Mouse (Mus musculus) stomach, embryonic 16.5 days (tissue): ENCODE measurements around the gene Ttc21b. TPM values are rescaled to one million over a fixed set of nuclear protein-coding genes. Genes with fewer than 3 reads are reported as not detected.
A peak's percentile ranks its signal among the peaks of the same experiment; 100 is the strongest.

Experiments
- ATAC-seq: fragments of 200-750 bp; cut with Nextera tagmentation; 2 replicates; pipeline ENCODE4 v1.8.0; 2017; ENCODE audit warnings: moderate number of reproducible peaks, moderate TSS enrichment; ENCODE audit not compliant: insufficient read depth, low FRiP score
- H3K27ac ChIP-seq: fragments of 300-500 bp; sonication (generic); 2 replicates; pipeline ENCODE4 v1.5.1; 2014; ENCODE audit warnings: low read length
- H3K27me3 ChIP-seq: fragments of 300-500 bp; sonication (generic); 2 replicates; pipeline ENCODE4 v1.6.1; 2014; ENCODE audit warnings: low read length, control low read depth, mixed read lengths; ENCODE audit not compliant: control insufficient read depth, insufficient read depth
- H3K36me3 ChIP-seq: fragments of 300-500 bp; sonication (generic); 2 replicates; pipeline ENCODE4 v1.6.1; 2014; ENCODE audit warnings: low read length; ENCODE audit not compliant: control insufficient read depth, insufficient read depth
- H3K4me1 ChIP-seq: fragments of 300-500 bp; sonication (generic); 2 replicates; pipeline ENCODE4 v1.6.1; 2014; ENCODE audit warnings: low read length, control low read depth, mixed read lengths; ENCODE audit not compliant: control insufficient read depth, insufficient read depth
- H3K4me2 ChIP-seq: fragments of 300-500 bp; sonication (generic); 2 replicates; pipeline ENCODE4 v1.6.1; 2014; ENCODE audit warnings: low read depth, low read length, mixed read lengths
- H3K4me3 ChIP-seq: fragments of 300-500 bp; sonication (generic); replicated peaks from 2 replicates; pipeline ENCODE4 v1.5.1; 2014; ENCODE audit warnings: mild to moderate bottlenecking, low read length
- H3K9ac ChIP-seq: fragments of 300-500 bp; sonication (generic); 2 replicates; pipeline ENCODE4 v1.6.1; 2014; ENCODE audit warnings: low read length
- H3K9me3 ChIP-seq: fragments of 300-500 bp; sonication (generic); replicated peaks from 2 replicates; pipeline ENCODE4 v1.6.1; 2016; ENCODE audit warnings: low read length, control low read depth; ENCODE audit not compliant: control insufficient read depth
- WGBS: fragments of 180-500 bp; shearing (Covaris S2); extraction: QIAGEN DNeasy Blood & Tissue Kit; methylation state at CpG from one replicate; pipeline ENCODE4 v1.1.7; 2014; 5-methylcytosine and 5-hydroxymethylcytosine counted together
- polyA plus RNA-seq: library from polyadenylated mRNA; unstranded; fragments of >200 nt; fragmentation: Nextera tagmentation; extraction: Ambion mirVana; gene quantifications from 2 replicates; pipeline ENCODE4 v1.2.1, GENCODE M21; 2015

Ttc21b gene
- 11.7 and 12.6 TPM in 2 replicates for polyA plus RNA-seq

GRCm38 (mm10) chr2:66256220-66257131 lies at the start of gene Ttc21b:
TSS of gene Ttc21b (minus strand) at chr2:66256617.
- peaks cover 7% of the 10 kb centered on the region; the same call in 1 of the 2 replicates for H3K4me1 ChIP-seq
- H3K9ac ChIP-seq = peak within 1 kb of the TSS; percentile 83
- ATAC-seq = peak; percentile 99
- WGBS = under 1% methylated on average over 56 of the region's 56 CpGs
- H3K36me3 ChIP-seq = no peaks in the 10 kb centered on the region
- H3K9me3 ChIP-seq = no peaks in the 10 kb centered on the region
- peak within 1 kb of the TSS; percentile 65 for H3K4me2 ChIP-seq
- peak within 1 kb of the TSS; percentile 89 for H3K4me3 ChIP-seq
- H3K27ac ChIP-seq = peak within 1 kb of the TSS; percentile 42; the same call in 1 of the 2 replicates
- H3K27me3 ChIP-seq = no peaks in the 10 kb centered on the region

- Histone ChIP-seq H3K27me3 (no peaks in the 10 kb centered on the region), H3K4me1 (no peaks in the 10 kb centered on the region), H3K9ac (no peak overlapping the region), H3K4me2 (no peak overlapping the region), H3K27ac (no peak overlapping the region), H3K4me3 (no peak overlapping the region), H3K36me3 (no peaks in the 10 kb centered on the region), H3K9me3 (no peaks in the 10 kb centered on the region)
- 76% methylated on average over 3 of the region's 3 CpGs for WGBS
- ATAC-seq = no peak
These were observed 16.1 kb upstream of the Ttc21b start for GRCm38 (mm10) chr2:66272551-66272950.

DNA sequence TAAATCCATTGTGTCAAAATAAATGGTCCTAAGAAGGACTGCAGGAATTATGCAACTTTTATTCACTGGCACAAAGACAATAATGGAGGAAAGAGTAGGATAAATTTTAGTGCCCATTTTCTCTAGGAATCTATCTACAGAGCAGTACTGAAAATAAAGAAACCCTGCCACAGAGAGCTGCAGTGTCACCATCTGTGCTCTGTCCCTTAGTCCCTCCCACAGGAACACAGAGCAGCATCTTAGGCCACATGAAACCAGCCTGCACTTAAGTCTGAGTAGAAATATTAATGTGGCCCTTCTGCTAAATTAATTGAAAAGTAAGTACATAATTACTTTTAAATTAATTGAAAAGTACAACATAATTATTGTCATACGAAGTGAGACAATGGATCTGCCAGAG lies 12.4 kb downstream of the Ttc21b start:
- no peak overlapping the region for H3K27ac ChIP-seq
- no peaks in the 10 kb centered on the region for H3K27me3 ChIP-seq
- H3K4me3 ChIP-seq = no peak overlapping the region
- H3K9me3 ChIP-seq = no peaks in the 10 kb centered on the region
- H3K4me1 ChIP-seq = no peaks in the 10 kb centered on the region
- no peak overlapping the region for H3K4me2 ChIP-seq
- 88% methylated on average over 1 of the region's 1 CpGs for WGBS
- peaks cover 4% of the 10 kb centered on the region; the same call in 1 of the 2 replicates for H3K36me3 ChIP-seq
- ATAC-seq = no peak
- no peak overlapping the region for H3K9ac ChIP-seq

DNA sequence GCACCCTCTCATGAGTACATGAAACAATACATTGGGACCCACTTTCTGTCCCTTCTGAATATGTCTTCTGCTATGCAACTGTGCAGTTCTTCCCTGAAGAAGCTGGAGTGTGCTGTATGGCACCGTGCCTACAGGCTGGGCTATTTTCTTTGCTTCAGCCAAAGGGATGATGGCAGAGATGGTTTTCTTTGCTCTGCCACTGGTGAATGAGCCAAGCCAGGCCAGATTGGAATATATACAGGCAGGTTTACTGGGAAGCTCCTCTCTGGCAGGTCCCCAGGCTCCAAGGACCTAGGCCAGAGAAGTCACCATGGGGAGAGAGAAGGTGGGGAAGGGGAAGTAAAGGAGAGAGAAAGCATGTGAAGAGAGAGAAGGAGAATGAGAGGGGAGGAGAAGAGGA lies 16.1 kb downstream of the Ttc21b start:
- H3K4me2 ChIP-seq = no peak overlapping the region
- no peaks in the 10 kb centered on the region for H3K4me1 ChIP-seq
- no peak overlapping the region for H3K4me3 ChIP-seq
- 81% methylated on average over 1 of the region's 1 CpGs for WGBS
- no peaks in the 10 kb centered on the region; the same call in 1 of the 2 replicates for H3K36me3 ChIP-seq
- H3K9me3 ChIP-seq = no peaks in the 10 kb centered on the region
- H3K27me3 ChIP-seq = no peaks in the 10 kb centered on the region
- ATAC-seq = no peak
- H3K9ac ChIP-seq = no peak overlapping the region
- no peak overlapping the region for H3K27ac ChIP-seq

- Histone ChIP-seq H3K4me2 (no peak overlapping the region), H3K27me3 (no peaks in the 10 kb centered on the region), H3K9me3 (no peaks in the 10 kb centered on the region), H3K4me3 (no peak overlapping the region), H3K4me1 (no peaks in the 10 kb centered on the region), H3K9ac (no peak overlapping the region), H3K36me3 (no peaks in the 10 kb centered on the region; the same call in 1 of the 2 replicates), H3K27ac (no peak overlapping the region)
- 88% methylated on average over 5 of the region's 5 CpGs for WGBS
- no peak for ATAC-seq
These were observed 17.5 kb downstream of the Ttc21b start for GRCm38 (mm10) chr2:66238886-66239285.

DNA sequence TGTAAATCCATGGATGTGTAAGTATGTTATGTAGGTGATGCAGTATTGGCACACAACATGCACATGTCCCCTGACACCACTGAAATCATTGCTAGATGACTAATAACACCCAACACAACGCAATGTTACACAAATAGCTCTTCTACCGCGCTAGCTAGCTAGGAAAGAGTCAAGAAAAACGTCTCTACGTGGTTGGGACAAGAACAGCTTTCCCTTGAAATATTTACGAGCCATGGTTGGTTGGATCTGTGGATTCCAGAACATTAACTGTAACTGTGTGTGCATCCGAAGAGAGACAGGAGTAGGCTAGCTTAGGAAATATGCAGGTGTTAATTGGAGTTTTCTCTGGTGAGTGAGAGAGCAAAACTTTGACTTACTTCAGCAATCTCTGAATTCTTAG lies 35.5 kb downstream of the Ttc21b start:
- Histone ChIP-seq H3K27me3 (no peaks in the 10 kb centered on the region), H3K4me2 (no peak overlapping the region), H3K36me3 (0 out of 2 replicates have a peak, but pooled peaks cover 3% of the 10 kb centered on the region), H3K4me1 (no peaks in the 10 kb centered on the region), H3K9me3 (no peaks in the 10 kb centered on the region), H3K4me3 (no peak overlapping the region), H3K27ac (no peak overlapping the region), H3K9ac (no peak overlapping the region)
- WGBS = 93% methylated on average over 7 of the region's 7 CpGs
- no peak for ATAC-seq

- Histone ChIP-seq H3K4me3 (no peak overlapping the region), H3K36me3 (0 out of 2 replicates have a peak, but pooled peaks cover 4% of the 10 kb centered on the region), H3K4me1 (no peaks in the 10 kb centered on the region), H3K9ac (no peak overlapping the region), H3K27me3 (no peaks in the 10 kb centered on the region), H3K4me2 (no peak overlapping the region), H3K9me3 (no peaks in the 10 kb centered on the region), H3K27ac (no peak overlapping the region)
- no peak for ATAC-seq
- 81% methylated on average over 10 of the region's 10 CpGs for WGBS
These were observed 46.5 kb downstream of the Ttc21b start for GRCm38 (mm10) chr2:66209875-66210274.

DNA sequence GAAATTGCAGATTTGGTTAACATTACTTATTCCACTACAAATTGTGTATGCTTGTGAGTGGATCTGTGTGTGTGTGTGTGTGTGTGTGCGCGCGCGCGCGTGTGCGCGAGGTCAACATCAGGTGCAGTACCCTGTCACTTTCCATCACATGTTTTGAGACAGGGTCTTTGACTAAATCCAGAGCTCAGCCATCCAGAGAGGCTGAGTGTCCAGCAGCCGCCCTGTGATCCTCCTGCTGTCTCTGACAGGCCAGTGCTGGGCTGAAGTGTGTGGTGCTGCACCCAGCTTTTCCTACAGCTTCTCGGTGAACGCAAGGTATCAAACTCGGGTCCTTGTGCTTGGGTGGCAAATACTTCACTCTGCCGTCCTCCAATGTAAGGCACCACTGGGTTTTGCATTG lies 47.1 kb downstream of the Ttc21b start:
- Histone ChIP-seq H3K4me3 (no peak overlapping the region), H3K27ac (no peak overlapping the region), H3K27me3 (no peaks in the 10 kb centered on the region), H3K9ac (no peak overlapping the region), H3K4me2 (no peak overlapping the region), H3K9me3 (no peaks in the 10 kb centered on the region), H3K36me3 (0 out of 2 replicates have a peak, but pooled peaks cover 4% of the 10 kb centered on the region), H3K4me1 (no peaks in the 10 kb centered on the region)
- ATAC-seq = no peak
- WGBS = 93% methylated on average over 13 of the region's 13 CpGs

- Histone ChIP-seq H3K4me1 (no peaks in the 10 kb centered on the region), H3K9ac (no peak overlapping the region), H3K36me3 (0 out of 2 replicates have a peak, but pooled peaks cover 4% of the 10 kb centered on the region), H3K4me3 (no peak overlapping the region), H3K4me2 (no peak overlapping the region), H3K27ac (no peak overlapping the region), H3K9me3 (no peaks in the 10 kb centered on the region), H3K27me3 (no peaks in the 10 kb centered on the region)
- 90% methylated on average over 2 of the region's 2 CpGs for WGBS
- ATAC-seq = no peak
These were observed 49.6 kb downstream of the Ttc21b start for GRCm38 (mm10) chr2:66206796-66207195.
